Mouse (Mus musculus) hindbrain, postnatal 0 days (tissue): ENCODE data around the gene Gpr55. TPM values are rescaled to one million over a fixed set of nuclear protein-coding genes. Genes with fewer than 3 reads are reported as not detected.
A peak's percentile ranks its signal among the peaks of the same experiment; 100 is the strongest.

Source experiments
- ATAC-seq: fragments of 200-750 bp; cut with Nextera tagmentation; 2 replicates; pipeline ENCODE4 v1.8.0; 2017; ENCODE audit warnings: mild to moderate bottlenecking, moderate TSS enrichment, moderate library complexity
- DNase-seq: peaks from one replicate; pipeline ENCODE4 v3.0.0-alpha.2; 2015; ENCODE audit warnings: low spot score
- H3K27ac ChIP-seq: fragments of 300-500 bp; sonication (generic); 2 replicates; pipeline ENCODE4 v1.5.1; 2014; ENCODE audit warnings: mild to moderate bottlenecking
- H3K27me3 ChIP-seq: fragments of 300-500 bp; sonication (generic); 2 replicates; pipeline ENCODE4 v1.6.1; 2014; ENCODE audit warnings: low read length, mixed read lengths; ENCODE audit not compliant: insufficient read depth
- H3K36me3 ChIP-seq: fragments of 300-500 bp; sonication (generic); 2 replicates; pipeline ENCODE4 v1.6.1; 2014; ENCODE audit warnings: low read length, mixed read lengths; ENCODE audit not compliant: insufficient read depth
- H3K4me1 ChIP-seq: fragments of 300-500 bp; sonication (generic); 2 replicates; pipeline ENCODE4 v1.6.1; 2014; ENCODE audit warnings: antibody characterized with exemption, low read length, mixed read lengths; ENCODE audit not compliant: insufficient read depth
- H3K4me2 ChIP-seq: fragments of 300-500 bp; sonication (generic); 2 replicates; pipeline ENCODE4 v1.6.1; 2014; ENCODE audit warnings: low read depth, mild to moderate bottlenecking, low read length, moderate library complexity, mixed read lengths
- H3K4me3 ChIP-seq: fragments of 300-500 bp; sonication (generic); 2 replicates; pipeline ENCODE4 v1.5.1; 2014; ENCODE audit warnings: low read length
- H3K9ac ChIP-seq: fragments of 300-500 bp; sonication (generic); replicated peaks from 2 replicates; pipeline ENCODE4 v1.6.1; 2014; ENCODE audit warnings: mild to moderate bottlenecking, low read length, moderate library complexity, mixed read lengths
- H3K9me3 ChIP-seq: fragments of 300-500 bp; sonication (generic); 2 replicates; pipeline ENCODE4 v1.6.1; 2016; ENCODE audit warnings: low read length, mixed read lengths
- CTCF ChIP-seq: IDR thresholded peaks from 2 replicates; pipeline ENCODE4 v1.5.1; 2016; ENCODE audit warnings: antibody characterized with exemption, control low read depth, low read depth
- WGBS: fragments of 180-500 bp; shearing (Covaris S2); extraction: QIAGEN DNeasy Blood & Tissue Kit; methylation state at CpG from one replicate; pipeline ENCODE4 v1.1.7; 2014; 5-methylcytosine and 5-hydroxymethylcytosine counted together
- polyA plus RNA-seq: library from polyadenylated mRNA; unstranded; fragments of >200 nt; fragmentation: Nextera tagmentation; extraction: Ambion mirVana; gene quantifications from 2 replicates; pipeline ENCODE4 v1.2.1, GENCODE M21; 2015
- total RNA-seq: library from RNA; depleted of rRNA; stranded (reverse); fragments of >200 nt; gene quantifications from 2 replicates; pipeline ENCODE4 v1.2.3, GENCODE M21; 2014

The Gpr55 gene
- total and polyA plus RNA-seq, 2 experiments from 2014 or later, result 0.14 to 0.21 TPM

- Histone ChIP-seq H3K9me3 (no peaks in the 10 kb centered on the region), H3K4me3 (no peak overlapping the region), H3K9ac (no peak overlapping the region), H3K27ac (no peak overlapping the region), H3K27me3 (no peaks in the 10 kb centered on the region), H3K4me2 (no peak overlapping the region), H3K4me1 (no peaks in the 10 kb centered on the region), H3K36me3 (no peaks in the 10 kb centered on the region)
- no peak for TF ChIP-seq CTCF
- DNase-seq (no peak), ATAC-seq (no peak)
- WGBS, result 89% methylated on average over 2 of the region's 2 CpGs
These were observed 12.7 kb upstream of the Gpr55 start for GRCm38 (mm10) chr1:85973468-85973877.

DNA sequence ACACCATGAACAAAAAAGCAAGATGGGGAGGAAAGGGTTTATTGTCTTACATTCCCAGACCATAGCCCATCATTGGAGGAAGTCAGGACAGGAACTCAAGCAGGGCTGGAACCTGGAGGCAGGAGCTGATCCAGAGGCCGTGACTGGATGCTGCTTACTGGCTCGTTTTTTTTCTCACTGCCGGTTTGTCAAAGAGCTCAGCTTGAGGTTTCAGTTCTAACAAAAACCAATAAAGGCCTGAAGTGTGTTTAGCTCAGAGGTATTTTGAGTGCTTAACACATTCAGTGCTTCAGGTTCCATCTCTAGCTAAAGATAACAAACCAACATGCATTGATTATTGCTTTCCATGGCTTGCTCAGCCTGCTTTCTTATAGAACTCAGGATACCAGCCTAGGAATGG, 11.5 kb upstream of the Gpr55 start:
- ATAC-seq, result no peak
- no peaks in the 10 kb centered on the region for H3K27me3 ChIP-seq
- H3K9ac ChIP-seq, result no peak overlapping the region

GRCm38 (mm10) chr1:85971070-85971469, 10.3 kb upstream of the Gpr55 start:
- H3K27me3 ChIP-seq, result no peaks in the 10 kb centered on the region
- no peak overlapping the region for H3K4me3 ChIP-seq
- no peaks in the 10 kb centered on the region for H3K4me1 ChIP-seq
- no peak overlapping the region for H3K9ac ChIP-seq
- ATAC-seq (no peak), DNase-seq (no peak)
- 97% methylated on average over 3 of the region's 3 CpGs for WGBS
- no peak overlapping the region for H3K27ac ChIP-seq
- no peak for TF ChIP-seq CTCF
- no peak overlapping the region for H3K4me2 ChIP-seq
- H3K36me3 ChIP-seq, result no peaks in the 10 kb centered on the region
- H3K9me3 ChIP-seq, result no peaks in the 10 kb centered on the region

More for the DNA sequence above, 11.5 kb upstream of the Gpr55 start:
- Histone ChIP-seq H3K4me2 (no peak overlapping the region), H3K4me3 (no peak overlapping the region), H3K36me3 (no peaks in the 10 kb centered on the region), H3K4me1 (no peaks in the 10 kb centered on the region), H3K9me3 (no peaks in the 10 kb centered on the region), H3K27ac (no peak overlapping the region)
- 46% methylated on average over 3 of the region's 3 CpGs for WGBS
- no peak for TF ChIP-seq CTCF
- DNase-seq, result no peak

GRCm38 (mm10) chr1:85969519-85969918, 8.7 kb upstream of the Gpr55 start:
- no peaks in the 10 kb centered on the region for H3K36me3 ChIP-seq
- DNase-seq (peak; percentile 87), ATAC-seq (peak; percentile 91)
- no peak overlapping the region for H3K4me3 ChIP-seq
- no peaks in the 10 kb centered on the region for H3K27me3 ChIP-seq
- no peak for TF ChIP-seq CTCF
- H3K4me1 ChIP-seq, result no peaks in the 10 kb centered on the region
- WGBS, result 40% methylated on average over 1 of the region's 1 CpGs
- H3K9me3 ChIP-seq, result no peaks in the 10 kb centered on the region
- H3K9ac ChIP-seq, result no peak overlapping the region
- peak overlapping the region; percentile 74 for H3K27ac ChIP-seq
- H3K4me2 ChIP-seq, result no peak overlapping the region

DNA sequence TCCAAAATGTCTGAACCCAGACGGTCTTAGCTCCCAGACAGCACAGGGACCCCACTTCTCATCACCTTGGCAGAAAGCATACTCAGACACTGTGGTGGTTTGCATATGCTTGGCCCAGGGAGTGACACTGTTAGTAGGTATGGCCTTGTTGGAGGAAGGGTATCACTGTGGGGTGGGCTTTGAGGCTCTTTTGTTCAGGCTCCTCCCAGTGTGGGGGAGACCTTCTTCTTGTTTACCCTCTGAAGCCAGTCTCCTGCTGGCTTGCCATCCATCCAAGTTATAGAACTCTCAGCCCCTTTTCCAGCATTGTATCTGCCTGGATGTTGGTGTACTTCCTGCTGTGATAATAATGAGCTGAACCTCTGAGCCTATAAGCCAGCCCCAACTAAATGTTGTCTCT, 8.3 kb upstream of the Gpr55 start:
- no peaks in the 10 kb centered on the region for H3K36me3 ChIP-seq
- 65% methylated on average over 1 of the region's 1 CpGs for WGBS
- ATAC-seq, result peak; percentile 70
- no peaks in the 10 kb centered on the region for H3K27me3 ChIP-seq
- peak overlapping the region; percentile 74 for H3K27ac ChIP-seq
- H3K4me1 ChIP-seq, result no peaks in the 10 kb centered on the region
- peak; percentile 7 for DNase-seq
- no peak overlapping the region for H3K4me2 ChIP-seq
- no peak overlapping the region for H3K4me3 ChIP-seq
- no peak overlapping the region for H3K9ac ChIP-seq
- TF ChIP-seq CTCF, result no peak
- H3K9me3 ChIP-seq, result no peaks in the 10 kb centered on the region

- no peaks in the 10 kb centered on the region for H3K36me3 ChIP-seq
- H3K4me1 ChIP-seq, result no peaks in the 10 kb centered on the region
- DNase-seq (no peak), ATAC-seq (no peak)
- 65% methylated on average over 3 of the region's 3 CpGs for WGBS
- H3K27ac ChIP-seq, result no peak overlapping the region
- H3K4me3 ChIP-seq, result no peak overlapping the region
- H3K9me3 ChIP-seq, result no peaks in the 10 kb centered on the region
- H3K27me3 ChIP-seq, result no peaks in the 10 kb centered on the region
- no peak overlapping the region for H3K9ac ChIP-seq
- no peak for TF ChIP-seq CTCF
- no peak overlapping the region for H3K4me2 ChIP-seq
These were observed 5.0 kb upstream of the Gpr55 start for GRCm38 (mm10) chr1:85965856-85966255.

GRCm38 (mm10) chr1:85962081-85962480, 1.3 kb upstream of the Gpr55 start:
- Histone ChIP-seq H3K4me1 (peaks cover 11% of the 10 kb centered on the region; the same call in 1 of the 2 replicates), H3K36me3 (no peaks in the 10 kb centered on the region), H3K4me2 (no peak overlapping the region), H3K9me3 (no peaks in the 10 kb centered on the region), H3K9ac (no peak overlapping the region), H3K27ac (no peak overlapping the region), H3K4me3 (no peak overlapping the region), H3K27me3 (no peaks in the 10 kb centered on the region)
- ATAC-seq (no peak), DNase-seq (no peak)
- WGBS, result 88% methylated on average over 3 of the region's 3 CpGs
- no peak for TF ChIP-seq CTCF
